Mouse (Mus musculus): ENCODE results near the gene Ankdd1b. TPM values are rescaled to one million over a fixed set of nuclear protein-coding genes. Genes with fewer than 3 reads are reported as not detected.

Gene Ankdd1b
- total RNA-seq, 2 experiments from 2014 or later = 0.32 TPM; not detected in 1

DNA sequence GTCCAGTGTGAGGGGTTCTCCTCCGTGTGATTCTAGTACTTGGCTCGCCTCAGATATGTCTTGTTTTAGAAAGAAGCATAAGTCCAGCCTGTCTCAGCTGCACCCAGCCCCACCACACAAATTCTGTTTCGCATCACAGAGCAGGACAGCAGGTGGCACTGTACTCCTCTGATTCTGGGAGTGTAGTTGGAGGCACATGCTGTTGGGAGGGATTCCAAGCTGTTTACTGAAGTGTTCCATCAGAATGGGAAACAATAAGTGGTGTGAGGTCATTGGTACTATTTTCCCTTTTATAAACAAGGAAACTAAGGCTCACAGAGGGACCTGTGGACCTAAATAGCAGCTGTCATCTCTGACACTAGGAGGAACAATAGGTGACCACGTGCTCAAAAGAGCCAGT lies 64.0 kb downstream of the Ankdd1b start:
- DNase-seq = peak; percentile 27 to 28

DNA sequence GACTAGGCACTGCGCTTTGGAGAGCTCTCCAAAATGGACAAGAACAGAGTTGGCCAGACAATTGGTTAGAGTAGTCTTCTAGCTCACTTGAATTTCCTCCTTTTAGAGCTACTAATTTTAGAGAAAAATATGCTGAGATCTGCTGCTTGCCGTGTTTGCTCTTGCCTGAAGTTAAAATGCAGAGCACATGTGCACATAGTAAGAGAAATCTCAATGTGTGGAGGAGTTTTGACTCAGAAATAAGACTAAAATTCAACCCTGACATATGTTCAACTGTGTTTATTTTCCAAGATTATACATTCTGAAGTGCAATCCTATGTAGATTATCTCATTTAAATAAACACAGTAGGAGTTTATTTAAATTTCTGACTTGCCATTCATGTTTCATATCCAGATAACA lies 65.5 kb downstream of the Ankdd1b start:
- no peak for DNase-seq

GRCm38 (mm10) chr13:96401251-96401650 lies 69.7 kb downstream of the Ankdd1b start:
- DNase-seq = no peak

GRCm38 (mm10) chr13:96389301-96389700 lies 81.7 kb downstream of the Ankdd1b start:
- DNase-seq = no peak

GRCm38 (mm10) chr13:96388042-96388888 lies 82.7 kb downstream of the Ankdd1b start, which contains the start of gene Poc5:
Poc5 (plus strand) TSS chr13:96388294.
- peak; percentile 98 to 99 for DNase-seq

- DNase-seq = no peak
Measured at GRCm38 (mm10) chr13:96377883-96378282, 93.1 kb downstream of the Ankdd1b start.

- DNase-seq = no peak
Measured at GRCm38 (mm10) chr13:96376871-96377270, 94.1 kb downstream of the Ankdd1b start.

DNA sequence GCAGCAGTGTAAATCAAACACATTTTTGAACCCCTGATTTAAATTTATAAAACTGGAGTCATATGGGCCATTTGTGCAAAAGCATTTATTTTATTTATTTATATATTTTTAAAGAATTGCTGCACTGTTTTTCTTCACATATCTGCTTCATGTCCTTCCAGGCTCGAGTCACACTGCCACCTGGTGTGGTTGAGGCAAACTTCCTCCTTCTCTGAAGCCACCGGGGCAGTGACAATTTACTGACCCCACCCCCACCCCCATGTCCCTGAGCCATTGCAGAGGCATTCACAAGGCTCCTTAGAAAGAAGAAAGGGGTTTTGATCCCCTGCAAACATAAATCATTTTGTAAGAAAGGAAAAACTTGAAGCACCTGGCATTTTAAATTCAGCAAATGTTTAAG lies 95.5 kb downstream of the Ankdd1b start:
- DNase-seq = no peak

Other genes starting within 250 kb of the Ankdd1b start
- gene Poc5, start 82.9 kb downstream of the Ankdd1b start, total RNA-seq (2021) = 10 to 100 TPM; 29.4 to 37.8 TPM
- gene Gm17622, start 19.5 kb upstream of the Ankdd1b start, total RNA-seq (2021) = not detected
- gene Polk, start 71.4 kb upstream of the Ankdd1b start, total RNA-seq (2021) = 10 to 100 TPM; 11.7 to 12.2 TPM
- 10 to 100 TPM; 70.6 to 71.3 TPM for gene Col4a3bp, start 71.4 kb upstream of the Ankdd1b start, total RNA-seq (2021)
- gene Hmgcr, start 199.7 kb upstream of the Ankdd1b start, total RNA-seq (2021) = 100 to 1,000 TPM; 105 to 120 TPM